Comparison of ENCODE assay signal across 19 mouse cellular contexts in the genomic region with DNA sequence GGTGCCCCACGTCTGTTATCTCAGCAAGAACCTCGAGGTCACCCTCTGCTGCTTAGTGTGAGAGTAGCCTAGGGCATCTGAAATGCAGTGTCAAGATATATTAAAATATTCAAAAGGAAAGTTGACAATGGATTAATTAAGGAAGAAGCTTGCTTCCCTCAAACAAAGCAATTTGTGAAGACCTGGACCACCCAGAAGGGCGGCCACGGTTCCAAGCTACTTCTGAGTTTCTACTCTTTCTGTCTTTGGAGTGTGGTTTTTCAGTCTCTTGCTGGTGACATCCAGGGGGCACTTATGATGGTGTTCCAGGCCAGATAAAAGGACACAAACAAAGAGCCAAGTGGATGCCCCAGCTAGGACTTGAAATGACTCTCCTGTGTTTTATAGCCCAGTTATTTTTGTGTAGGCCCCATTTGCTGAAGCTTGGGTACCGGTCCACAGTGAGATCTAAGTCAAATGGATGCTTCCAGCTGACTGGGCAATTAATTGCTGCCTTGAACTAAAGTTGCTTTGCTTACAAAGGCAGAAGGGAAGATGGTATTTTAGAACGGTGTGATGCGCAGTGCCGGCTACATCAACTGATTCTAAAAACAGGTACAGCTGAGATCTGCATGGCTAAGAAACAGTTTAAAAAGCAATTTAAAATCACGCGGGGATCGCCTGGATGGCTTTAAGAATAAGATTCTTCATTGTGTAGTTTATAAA.
"Had no signal": no experiment of that assay in that cellular context is flagged by ENCODE, and none has a peak within 500 bp of the region (broad histone marks: within the 10 kb centered on the region; RNA-seq: fewer than 3 reads in every experiment).

No protein-coding gene starts in this region.

- H3K9ac ChIP-seq: liver, embryonic 15.5 days; lung, embryonic 15.5 days; midbrain, embryonic 12.5 days; midbrain, embryonic 15.5 days; neural tube, embryonic 13.5 days had no signal

- H3K27me3 ChIP-seq: liver, embryonic 15.5 days; lung, embryonic 15.5 days; midbrain, embryonic 12.5 days; midbrain, embryonic 15.5 days; neural tube, embryonic 13.5 days had no signal

- H3K4me1 ChIP-seq: liver, embryonic 15.5 days; lung, embryonic 15.5 days; midbrain, embryonic 12.5 days; midbrain, embryonic 15.5 days; neural tube, embryonic 13.5 days had no signal

- H3K9me3 ChIP-seq: liver, embryonic 15.5 days; lung, embryonic 15.5 days; midbrain, embryonic 12.5 days; midbrain, embryonic 15.5 days had no signal

- ATAC-seq: intestine, embryonic 16.5 days; midbrain, embryonic 15.5 days had no signal

- H3K4me3 ChIP-seq: liver, embryonic 15.5 days; lung, embryonic 15.5 days; midbrain, embryonic 12.5 days; midbrain, embryonic 15.5 days; myocyte; neural tube, embryonic 13.5 days had no signal

- DNase-seq: kidney, adult 18-20 months; kidney, adult 9 months; kidney, postnatal 14 days; kidney, postnatal 4 days; lung, adult 18-20 months; lung, postnatal 10 days; lung, postnatal 4 days; right cerebral cortex, adult 18-20 months; right cerebral cortex, postnatal 14 days; right cerebral cortex, postnatal 4 days; thymus, postnatal 25 days had no signal

- H3K4me2 ChIP-seq: liver, embryonic 15.5 days; lung, embryonic 15.5 days; midbrain, embryonic 12.5 days; midbrain, embryonic 15.5 days; neural tube, embryonic 13.5 days had no signal

- H3K36me3 ChIP-seq: liver, embryonic 15.5 days; lung, embryonic 15.5 days; midbrain, embryonic 12.5 days; midbrain, embryonic 15.5 days; neural tube, embryonic 13.5 days had no signal

- H3K27ac ChIP-seq: liver, embryonic 15.5 days; lung, embryonic 15.5 days; midbrain, embryonic 12.5 days; midbrain, embryonic 15.5 days; neural tube, embryonic 13.5 days; stomach, postnatal 0 days had no signal
